ENCODE assay signal across 8 mouse cellular contexts in genomic region chr11:65838999-65839398, GRCm38 (mm10). TPM values are rescaled to one million over a fixed set of nuclear protein-coding genes. Genes with fewer than 3 reads are reported as not detected.
DNase-seq lines count a peak whose midpoint lies in the region; ATAC-seq and TF ChIP-seq lines count a peak whose summit lies in the region.
"Had no signal": no experiment of that assay in that cellular context is flagged by ENCODE, and none has a peak within 500 bp of the region (broad histone marks: within the 10 kb centered on the region; RNA-seq: fewer than 3 reads in every experiment).

No protein-coding gene starts in this region.

- H3K4me3 ChIP-seq in heart, postnatal 0 days (ENCODE audit: low read depth, low read length): no peak overlapping the region
- no peak overlapping the region for H3K4me3 ChIP-seq in gastrocnemius, adult 2 months
- H3K4me3 ChIP-seq: limb, embryonic 12.5 days had no signal

- H3K4me2 ChIP-seq in heart, postnatal 0 days (ENCODE audit: low read depth, low read length): no peak overlapping the region
- H3K4me2 ChIP-seq: limb, embryonic 12.5 days had no signal

- no peak overlapping the region for H3K9ac ChIP-seq in heart, postnatal 0 days (replicated peaks; ENCODE audit: low read depth, low read length)
- H3K9ac ChIP-seq: limb, embryonic 12.5 days had no signal

- intact Hi-C loops in heart, postnatal 25 days (cut with DNase I): no loop called here
- intact Hi-C loops in gastrocnemius, adult 2 months (cut with DNase I): no loop called here

- H3K27me3 ChIP-seq in heart, postnatal 0 days (ENCODE audit: control insufficient read depth, insufficient read depth, low read length): no peaks in the 10 kb centered on the region
- H3K27me3 ChIP-seq: limb, embryonic 12.5 days had no signal

- no peaks in the 10 kb centered on the region for H3K36me3 ChIP-seq in heart, postnatal 0 days (replicated peaks; ENCODE audit: control insufficient read depth, insufficient read depth, low read length)
- H3K36me3 ChIP-seq: limb, embryonic 12.5 days had no signal

- H3K27ac ChIP-seq in heart, postnatal 0 days (ENCODE audit: low read depth): no peak overlapping the region
- no peak overlapping the region for H3K27ac ChIP-seq in gastrocnemius, adult 2 months
- H3K27ac ChIP-seq: limb, embryonic 12.5 days had no signal

- 40% methylated on average over 8 of the region's 8 CpGs for WGBS in heart, postnatal 0 days

- H3K9me3 ChIP-seq in heart, postnatal 0 days (replicated peaks; ENCODE audit: control insufficient read depth, low read length): no peaks in the 10 kb centered on the region
- H3K9me3 ChIP-seq: limb, embryonic 12.5 days had no signal

- no peaks in the 10 kb centered on the region for H3K4me1 ChIP-seq in heart, postnatal 0 days (ENCODE audit: control insufficient read depth, insufficient read depth)
- H3K4me1 ChIP-seq: limb, embryonic 12.5 days had no signal

- ATAC-seq in heart, postnatal 0 days (ENCODE audit: insufficient read depth, low read depth): peak; percentile 41; the same call in 1 of the 2 replicates

- no peak for DNase-seq in heart, postnatal 0 days (ENCODE audit: low spot score)
- no peak for DNase-seq in heart, postnatal 25 days (ENCODE audit: low spot score)
- peak; percentile 21 to 22 for DNase-seq in cerebellum, postnatal 36 days
- peak; percentile 85 for DNase-seq in layer of hippocampus, adult 9-11 months
- DNase-seq in retina, embryonic 14.5 days (ENCODE audit: low spot score): peak; percentile 43
- DNase-seq in c-Kit-positive CD71-positive TER-119-positive erythroid progenitor cells, embryonic 14.5 days (ENCODE audit: low spot score): no peak
- no peak for DNase-seq in gastrocnemius, adult 2 months

- TF ChIP-seq CTCF in heart, postnatal 0 days (IDR thresholded peaks at IDR 0.05; ENCODE audit: low read depth): no peak
- no peak for TF ChIP-seq CTCF in gastrocnemius, adult 2 months (IDR thresholded peaks at IDR 0.05)

- TF ChIP-seq EP300 in heart, postnatal 0 days (IDR thresholded peaks at IDR 0.05; ENCODE audit: low read depth): no peak

RNA-seq across cellular contexts. Expression of gene Zkscan6, which starts 32.0 kb away (rescaled TPM):
- total RNA-seq in heart, postnatal 0 days (2014; rRNA removed; ENCODE audit: low replicate concordance): 9.1 and 14.3 TPM in 2 replicates
- 7.3 and 8.3 TPM in 2 replicates for polyA plus RNA-seq in heart, postnatal 0 days (2015; fragmentation: Nextera tagmentation; extraction: Ambion mirVana)
- total RNA-seq in heart, postnatal 25 days (2021): 1 to 10 TPM; 4.3 to 4.7 TPM
- 1 to 10 TPM; 2.5 to 2.7 TPM for total RNA-seq in gastrocnemius, adult 2 months (2021)

RNA-seq across cellular contexts. Expression of gene Map2k4, which starts 50.9 kb away (rescaled TPM):
- total RNA-seq in heart, postnatal 0 days (2014; rRNA removed; ENCODE audit: low replicate concordance): 77.9 and 105 TPM in 2 replicates
- polyA plus RNA-seq in heart, postnatal 0 days (2015; fragmentation: Nextera tagmentation; extraction: Ambion mirVana): 50.0 and 55.5 TPM in 2 replicates
- 10 to 100 TPM; 45.5 to 45.8 TPM for total RNA-seq in heart, postnatal 25 days (2021)
- total RNA-seq in gastrocnemius, adult 2 months (2021): 10 to 100 TPM; 61.3 to 77.9 TPM

Comparison
In these comparisons a context has a peak if more than half of its experiments do, and no peak if none do; other contexts are left out.
1. DNase-seq: peak in cerebellum, postnatal 36 days (2 of 2), layer of hippocampus, adult 9-11 months (single experiment) and retina, embryonic 14.5 days (single experiment); none in heart, postnatal 0 days (single experiment), heart, postnatal 25 days (single experiment), c-Kit-positive CD71-positive TER-119-positive erythroid progenitor cells, embryonic 14.5 days (single experiment) and gastrocnemius, adult 2 months (single experiment).